Mouse (Mus musculus) embryonic stem cell, embryonic (primary cell): Measurements from ENCODE around the gene Akip1.

Experiments
- CTCF ChIA-PET, 4 experiments: fragments of 300-600 bp in 2 of 4; fragments of 350-600 bp in 2 of 4; sonication (Branson Sonifier 250); formaldehyde crosslinking; loops; one replicate each; lab custom pipeline; 2022; ENCODE audit warnings: inconsistent platforms in 2 of 4; lab: Charles Lee
- POLR2A ChIA-PET, 4 experiments: fragments of 300-600 bp in 2 of 4; fragments of 350-600 bp in 2 of 4; sonication (Branson Sonifier 250); formaldehyde crosslinking; loops; one replicate each; lab custom pipeline; 2022; ENCODE audit warnings: antibody characterized with exemption in 4 of 4, inconsistent platforms in 1 of 4; lab: Charles Lee

Gene Akip1

DNA sequence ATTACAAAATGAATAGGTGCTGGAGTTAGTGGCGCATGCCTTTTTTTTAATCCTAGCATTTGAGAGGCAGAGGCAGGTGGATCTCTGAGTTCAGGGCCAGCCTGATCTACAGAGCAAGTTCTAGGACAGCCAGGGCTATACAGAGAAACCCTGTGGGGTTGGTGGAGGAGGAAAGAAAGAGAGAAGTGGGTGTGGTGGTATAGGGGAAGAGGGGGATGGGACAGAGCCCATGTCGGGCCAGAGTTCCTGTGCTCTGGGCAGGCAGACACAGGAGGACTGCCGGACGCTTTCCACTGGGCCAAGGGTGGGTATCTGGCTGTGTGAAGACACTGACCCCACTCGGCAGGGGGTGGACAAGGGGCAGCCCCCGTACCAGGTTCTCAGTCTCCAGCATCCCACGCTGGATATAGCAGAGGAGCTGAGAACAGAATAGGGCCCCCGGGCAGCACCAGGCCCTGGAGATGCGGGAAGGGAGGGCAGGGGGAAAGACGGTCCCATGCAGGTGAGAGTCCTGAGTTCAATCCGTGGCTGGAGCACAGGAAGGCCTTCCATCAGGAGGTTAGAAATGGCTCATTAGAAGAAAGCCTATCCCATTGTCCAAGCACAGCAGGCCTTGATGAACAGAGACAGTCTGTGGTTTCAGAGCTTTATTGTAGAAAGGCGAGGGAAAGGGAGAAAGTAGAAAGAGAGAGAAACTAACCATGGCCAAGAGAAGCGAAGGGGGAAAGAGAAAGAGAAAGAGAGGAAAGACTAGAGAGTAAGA lies 8.7 kb upstream of the Akip1 start:
- CTCF ChIA-PET = interaction anchor here in 3 of 4 experiments (0.6 to 1.2 kb wide), 3 partner anchors 9 to 15 kb away, joined by 3 to 7 read pairs (median 3); partner anchors contain the start of genes Akip1 (in 1 of the 3) and St5 (in 1 of the 3)
- POLR2A ChIA-PET = interaction anchor here (0.5 to 2.4 kb wide), 28 partner anchors 8 to 470 kb away, joined by 3 to 19 read pairs (median 4); partner anchors contain the start of genes Akip1 (in 3 of the 4), Rpl27a (in 3 of the 4), St5 (in 3 of the 4) and Ipo7 (in 1 of the 4)

DNA sequence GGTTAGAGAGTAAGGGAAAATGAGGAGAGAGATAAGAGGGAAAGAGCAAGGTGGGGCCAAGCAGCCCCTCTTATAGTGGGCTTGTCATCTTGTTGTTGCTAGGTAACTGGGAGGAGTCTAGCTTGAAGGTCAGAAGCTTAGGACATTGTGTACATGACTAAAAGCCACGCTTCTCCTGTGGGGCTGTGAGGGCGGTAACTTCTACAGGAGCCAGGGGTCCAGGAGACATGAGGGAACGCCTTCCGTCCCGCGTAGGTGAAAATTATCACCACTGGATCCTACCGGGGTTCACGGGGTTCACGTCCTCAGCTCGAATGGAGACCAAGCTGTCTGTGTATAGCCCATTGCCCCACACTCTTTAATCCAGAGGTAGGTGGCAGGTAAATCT lies 8.2 kb upstream of the Akip1 start:
- CTCF ChIA-PET = interaction anchor here in 2 of 4 experiments (0.6 to 1.2 kb wide), 3 partner anchors 8 to 272 kb away, joined by 3 read pairs; partner anchors contain the start of genes Akip1 (in 1 of the 2) and St5 (in 1 of the 2)
- POLR2A ChIA-PET = interaction anchor here (0.6 to 2.4 kb wide), 29 partner anchors 8 to 469 kb away, joined by 3 to 19 read pairs (median 4); partner anchors contain the start of genes Akip1 (in 3 of the 4), Rpl27a (in 3 of the 4), St5 (in 3 of the 4) and Dennd5a (in 1 of the 4)

DNA sequence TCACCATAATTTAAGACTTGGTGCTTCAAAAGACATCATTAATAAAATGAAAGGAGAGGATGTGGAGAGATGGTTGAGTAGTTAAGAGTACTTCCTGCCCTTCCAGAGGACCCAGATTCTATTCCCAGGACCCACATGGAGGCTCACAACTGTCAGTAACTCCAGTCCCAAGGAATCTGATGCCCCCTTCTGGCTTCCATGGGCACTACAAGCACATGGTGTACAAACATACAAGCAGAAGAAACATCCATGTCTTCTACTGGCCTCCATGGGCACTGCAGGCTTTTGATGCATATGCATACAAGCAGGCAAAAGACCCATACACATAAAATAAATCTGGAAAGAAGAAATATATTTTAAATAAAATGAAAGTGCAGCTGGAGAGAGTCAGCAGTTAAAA lies 3.3 kb upstream of the Akip1 start:
- ChIA-PET POLR2A (interaction anchor here in 2 of 4 experiments (0.8 to 6.9 kb wide), 10 partner anchors 11 to 183 kb away, joined by 3 to 51 read pairs (median 4); partner anchors contain the start of gene Rpl27a (in 2 of the 2)), CTCF (interaction anchor here in 1 of 4 experiments (1.5 kb wide), 1 partner anchor 207 kb away, joined by 4 read pairs; no protein-coding TSS in a partner anchor)

DNA sequence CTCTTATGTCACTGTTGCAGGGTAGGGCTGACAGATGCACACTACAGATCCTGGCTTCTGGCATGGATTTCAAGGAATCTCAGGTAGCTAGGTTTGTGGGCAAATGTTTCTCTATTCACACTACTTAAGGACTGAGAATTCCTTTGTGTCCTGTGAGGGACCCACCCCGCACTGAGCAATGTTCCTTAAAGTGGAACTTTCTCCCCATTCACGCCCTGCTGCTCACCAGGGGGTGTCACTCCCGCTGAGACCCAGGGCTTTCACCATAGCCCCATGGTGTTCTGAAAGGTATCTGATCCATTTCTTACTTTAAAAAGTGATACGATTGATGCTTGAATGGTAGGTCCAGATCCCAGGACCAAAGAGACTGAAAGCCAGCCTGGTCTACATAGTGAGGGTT lies 769 bp upstream of the Akip1 start:
- CTCF ChIA-PET = interaction anchor here in 1 of 4 experiments (1.2 to 1.6 kb wide), 3 partner anchors 11 to 190 kb away, joined by 3 to 5 read pairs (median 4); no protein-coding TSS in a partner anchor
- POLR2A ChIA-PET = interaction anchor here (0.7 to 6.9 kb wide), 44 partner anchors 8 to 472 kb away, joined by 3 to 84 read pairs (median 6); partner anchors contain the start of genes Rpl27a (in 3 of the 4), Tmem41b (in 2 of the 4), BC051019 (in 1 of the 4) and Ipo7 (in 1 of the 4)

DNA sequence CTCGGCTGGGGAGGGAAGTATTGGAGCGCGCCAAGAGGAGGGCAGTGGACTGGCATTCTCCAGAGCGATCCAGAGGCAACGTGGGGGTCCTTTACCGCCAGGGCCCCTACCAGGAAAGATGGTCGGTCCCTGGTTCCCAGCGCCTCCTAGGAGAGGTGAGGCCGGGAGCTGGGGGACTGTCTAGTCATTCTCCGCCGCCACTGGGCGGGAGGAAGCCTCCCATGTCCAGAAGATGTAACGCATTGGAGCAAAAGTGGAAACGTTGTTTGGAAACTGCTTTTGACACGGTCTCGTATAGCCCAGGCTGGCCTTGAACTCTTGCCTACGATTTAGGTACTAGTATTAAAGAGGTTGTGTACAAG lies 507 bp downstream of the Akip1 start:
- ChIA-PET POLR2A (interaction anchor here (0.5 to 6.9 kb wide), 82 partner anchors 8 to 486 kb away, joined by 3 to 84 read pairs (median 4); partner anchors contain the start of genes Rpl27a (in 3 of the 4), Nrip3 (in 2 of the 4), Tmem41b (in 2 of the 4) and BC051019 (in 1 of the 4)), CTCF (interaction anchor here in 3 of 4 experiments (0.6 to 1.6 kb wide), 10 partner anchors 9 to 435 kb away, joined by 3 to 6 read pairs (median 4); no protein-coding TSS in a partner anchor)

DNA sequence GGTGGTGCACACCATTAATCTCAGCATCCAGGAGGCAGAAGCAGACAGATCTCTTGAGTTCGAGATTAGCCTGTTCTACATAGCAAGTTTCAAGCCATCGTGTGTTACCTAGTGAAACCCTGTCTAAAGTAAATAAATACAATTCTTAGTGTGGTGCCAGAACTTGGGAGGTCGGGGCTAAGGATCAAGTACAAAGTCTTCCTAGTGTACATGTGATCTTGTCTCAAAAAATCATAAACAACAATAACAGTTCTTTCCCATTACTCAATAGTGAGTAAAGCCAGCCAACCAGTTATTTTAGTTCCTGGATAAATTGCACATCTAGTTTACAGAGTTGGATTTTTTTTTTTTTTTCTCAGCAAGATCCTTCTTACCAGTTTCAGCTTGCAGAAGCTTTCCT lies 971 bp downstream of the Akip1 start:
- ChIA-PET POLR2A (interaction anchor here (0.5 to 6.9 kb wide), 38 partner anchors 9 to 1763 kb away, joined by 3 to 84 read pairs (median 6); partner anchors contain the start of genes Rpl27a (in 3 of the 4), Tmem41b (in 2 of the 4), BC051019 (in 1 of the 4) and Nrip3 (in 1 of the 4)), CTCF (interaction anchor here in 2 of 4 experiments (0.7 to 1.6 kb wide), 4 partner anchors 24 to 188 kb away, joined by 3 to 6 read pairs (median 4); no protein-coding TSS in a partner anchor)

DNA sequence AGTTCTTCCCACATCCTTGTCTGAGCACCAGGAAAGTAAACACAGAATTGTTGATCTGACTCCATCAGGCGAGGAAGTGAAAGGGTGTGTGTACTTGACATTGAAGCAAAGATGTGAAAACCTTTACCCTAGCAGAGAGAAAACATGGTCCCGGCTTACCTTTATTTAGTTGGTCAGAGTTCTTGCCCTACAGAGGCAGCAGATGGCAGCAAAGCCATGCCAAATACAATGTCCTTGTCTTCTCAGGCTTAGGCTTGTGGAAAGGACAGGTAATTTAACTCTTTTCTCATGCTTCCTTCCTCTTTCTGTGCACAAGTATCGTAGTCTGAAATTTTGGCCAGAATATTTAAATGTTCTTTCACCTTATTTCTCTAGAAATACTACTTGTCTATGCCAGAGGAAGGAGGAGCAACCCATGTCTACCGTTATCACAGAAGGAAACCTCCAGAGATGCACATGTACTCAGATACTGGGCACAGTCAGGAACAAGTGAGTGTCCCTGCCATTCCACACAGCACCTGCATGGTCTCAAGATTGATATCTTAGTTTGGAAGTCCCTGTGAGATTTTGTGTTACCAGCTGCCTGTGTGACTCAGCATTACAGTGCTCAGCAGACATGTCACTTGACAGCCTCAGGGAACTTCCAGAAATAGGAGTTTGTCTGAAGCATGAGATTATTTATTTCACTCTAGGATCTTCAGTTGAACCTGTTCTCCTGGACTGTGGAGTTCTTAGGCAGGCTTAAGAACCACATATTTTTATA lies 3.7 kb downstream of the Akip1 start:
- ChIA-PET POLR2A (interaction anchor here in 1 of 4 experiments (1.1 to 6.9 kb wide), 5 partner anchors 15 to 189 kb away, joined by 3 to 51 read pairs (median 9); partner anchors contain the start of gene Rpl27a), CTCF (interaction anchor here in 2 of 4 experiments (0.9 to 1.0 kb wide), 2 partner anchors 12 to 186 kb away, joined by 3 read pairs; no protein-coding TSS in a partner anchor)

DNA sequence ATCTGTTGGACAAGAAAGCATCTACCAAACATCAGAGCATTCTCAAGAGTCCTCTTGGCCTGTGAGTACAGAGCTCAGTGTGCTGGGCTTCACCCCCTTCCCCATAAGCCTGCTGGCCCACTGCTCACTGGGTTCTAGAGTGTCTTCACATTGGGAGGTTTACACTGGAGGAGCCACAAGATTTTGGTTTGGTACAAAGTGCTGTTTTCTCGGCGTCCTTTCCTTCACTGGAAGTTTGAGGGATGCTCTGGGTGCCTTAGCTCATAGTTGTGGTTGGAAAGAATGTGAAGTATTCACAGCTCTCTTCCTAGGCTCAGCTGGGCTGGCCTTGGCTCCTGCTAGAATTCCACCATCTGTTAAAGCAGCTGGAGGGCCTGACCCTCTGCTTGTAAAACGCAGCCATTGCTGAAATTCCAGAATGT lies 5.5 kb downstream of the Akip1 start:
- CTCF ChIA-PET = interaction anchor here in 2 of 4 experiments (0.6 to 1.0 kb wide), 2 partner anchors 14 to 184 kb away, joined by 3 read pairs; no protein-coding TSS in a partner anchor
- POLR2A ChIA-PET = interaction anchor here in 3 of 4 experiments (1.0 to 1.8 kb wide), 5 partner anchors 12 to 190 kb away, joined by 3 to 9 read pairs (median 3); partner anchors contain the start of gene Rpl27a (in 2 of the 3)

DNA sequence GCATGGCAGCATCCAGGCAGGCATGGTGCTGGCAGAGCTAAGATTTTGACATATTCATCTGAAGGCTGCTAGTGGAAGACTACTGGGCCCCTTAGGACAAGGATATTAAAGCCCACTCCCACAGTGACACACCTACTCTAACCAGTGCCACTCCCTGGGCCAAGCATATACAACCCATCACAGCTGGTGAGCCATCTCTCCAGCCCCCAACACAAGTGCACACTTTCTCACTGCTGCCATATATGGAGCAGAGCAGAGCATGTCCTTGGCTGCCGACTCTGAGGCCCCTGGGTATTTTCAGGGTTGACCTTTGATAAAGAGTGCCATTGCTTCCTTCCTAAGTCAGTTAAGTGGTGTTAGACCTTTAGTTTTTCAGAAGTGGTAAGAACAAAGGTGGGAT lies 6.6 kb downstream of the Akip1 start:
- ChIA-PET POLR2A (no interaction called here), CTCF (interaction anchor here in 2 of 4 experiments (0.6 to 1.0 kb wide), 3 partner anchors 15 to 571 kb away, joined by 3 to 7 read pairs (median 4); no protein-coding TSS in a partner anchor)

DNA sequence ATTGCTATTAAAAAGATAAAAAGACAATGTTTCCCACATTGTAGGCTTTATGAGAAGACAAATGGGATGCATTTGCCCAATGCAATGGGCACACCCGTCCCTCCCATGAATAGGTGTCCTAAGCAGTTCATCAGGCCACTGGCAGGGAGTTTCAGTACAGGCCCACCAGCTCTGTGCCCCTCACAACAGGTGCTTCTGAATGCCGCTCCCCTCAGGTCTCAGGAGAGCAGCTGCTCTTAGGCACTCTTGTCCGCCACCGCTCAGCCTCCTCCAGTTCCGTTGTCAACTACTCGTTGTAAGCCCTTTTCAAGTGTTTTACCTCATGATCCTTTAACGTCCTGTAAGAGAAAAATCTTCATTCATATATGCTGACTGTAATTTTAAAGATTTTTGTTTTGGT lies 8.7 kb downstream of the Akip1 start:
- ChIA-PET POLR2A (interaction anchor here in 2 of 4 experiments (1.2 to 3.1 kb wide), 4 partner anchors 9 to 193 kb away, joined by 3 to 13 read pairs (median 6); partner anchors contain the start of genes Akip1 (in 1 of the 2), Rpl27a (in 1 of the 2) and St5 (in 1 of the 2)), CTCF (no interaction called here)

DNA sequence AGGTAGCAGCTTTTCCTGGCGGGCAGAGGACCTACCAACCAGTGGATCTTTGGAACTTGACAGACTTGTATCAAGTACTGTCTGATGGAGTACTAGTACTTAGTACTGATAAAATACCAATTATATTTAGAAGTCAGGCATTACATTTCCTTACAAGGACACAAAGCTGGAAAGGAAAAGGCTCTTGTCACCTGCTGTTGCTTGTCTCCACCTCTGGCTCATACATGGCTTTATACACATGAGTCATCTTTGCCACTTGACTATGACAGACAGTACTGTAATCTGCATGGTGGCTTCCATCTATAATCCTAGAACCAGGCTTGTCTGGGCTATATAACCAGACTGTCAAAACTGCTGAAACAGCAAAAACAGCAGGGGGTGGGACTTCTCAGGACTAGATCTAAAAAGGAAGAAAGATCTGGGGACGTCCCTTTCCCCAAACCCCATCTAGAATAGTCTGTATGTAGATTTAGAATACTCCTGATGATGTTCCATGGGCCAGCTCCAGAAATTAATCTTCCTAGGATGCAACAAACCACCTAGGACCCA lies 10.0 kb downstream of the Akip1 start:
- ChIA-PET CTCF (no interaction called here), POLR2A (interaction anchor here in 3 of 4 experiments (0.6 to 3.1 kb wide), 6 partner anchors 10 to 202 kb away, joined by 3 to 13 read pairs (median 4); partner anchors contain the start of genes Akip1 (in 1 of the 3), BC051019 (in 1 of the 3), Rpl27a (in 1 of the 3) and St5 (in 1 of the 3))

DNA sequence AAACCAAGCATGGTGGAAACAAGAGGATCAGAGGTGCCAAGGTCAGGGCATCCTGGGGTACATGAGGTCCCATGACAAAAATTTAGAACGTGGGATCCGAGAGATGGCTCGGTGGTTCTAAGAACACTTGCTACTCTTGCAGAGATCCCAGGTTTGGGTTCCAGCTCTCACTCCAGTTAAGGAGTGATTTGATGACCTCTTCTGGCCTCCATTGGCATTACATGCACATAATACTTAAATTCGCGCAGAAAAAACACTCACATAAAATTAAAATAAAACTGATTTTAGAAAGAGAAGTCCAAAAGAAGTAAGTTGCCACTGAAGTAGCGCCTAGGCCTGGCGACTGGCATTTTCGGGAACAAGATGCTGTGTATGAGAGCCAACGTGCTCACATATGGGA lies 15.8 kb downstream of the Akip1 start:
- ChIA-PET POLR2A (interaction anchor here (0.7 to 1.9 kb wide), 9 partner anchors 15 to 296 kb away, joined by 3 to 12 read pairs (median 4); partner anchors contain the start of genes Akip1 (in 2 of the 4), Rpl27a (in 2 of the 4) and St5 (in 2 of the 4)), CTCF (interaction anchor here (0.6 to 1.5 kb wide), 14 partner anchors 13 to 1046 kb away, joined by 3 to 6 read pairs (median 3); partner anchors contain the start of genes Akip1 (in 1 of the 4), St5 (in 1 of the 4) and Trim66 (in 1 of the 4))

DNA sequence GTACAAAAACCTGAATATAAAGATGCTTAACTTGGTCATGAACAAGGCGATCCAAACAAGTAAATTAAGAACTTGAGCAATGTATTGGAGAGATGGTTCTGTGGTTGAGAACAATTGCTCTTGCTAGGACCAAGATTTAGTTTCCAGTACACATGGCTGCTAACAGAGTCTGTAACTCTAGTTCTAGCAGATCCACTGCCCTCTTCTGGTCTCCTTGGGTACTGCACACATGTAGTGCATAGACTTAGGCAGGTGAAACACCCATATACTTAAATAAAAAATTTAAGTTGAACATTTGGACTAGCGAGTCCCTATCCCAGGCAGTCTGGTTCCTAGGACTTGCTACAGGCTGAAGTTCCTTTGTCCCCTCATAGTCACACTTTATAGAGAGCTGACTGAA lies 19.1 kb downstream of the Akip1 start:
- CTCF ChIA-PET = interaction anchor here in 1 of 4 experiments (1.6 kb wide), 1 partner anchor 170 kb away, joined by 5 read pairs; no protein-coding TSS in a partner anchor
- POLR2A ChIA-PET = interaction anchor here in 1 of 4 experiments (0.8 to 2.0 kb wide), 3 partner anchors 9 to 184 kb away, joined by 3 to 7 read pairs (median 3); partner anchors contain the start of genes Akip1, Ascl3 and St5

DNA sequence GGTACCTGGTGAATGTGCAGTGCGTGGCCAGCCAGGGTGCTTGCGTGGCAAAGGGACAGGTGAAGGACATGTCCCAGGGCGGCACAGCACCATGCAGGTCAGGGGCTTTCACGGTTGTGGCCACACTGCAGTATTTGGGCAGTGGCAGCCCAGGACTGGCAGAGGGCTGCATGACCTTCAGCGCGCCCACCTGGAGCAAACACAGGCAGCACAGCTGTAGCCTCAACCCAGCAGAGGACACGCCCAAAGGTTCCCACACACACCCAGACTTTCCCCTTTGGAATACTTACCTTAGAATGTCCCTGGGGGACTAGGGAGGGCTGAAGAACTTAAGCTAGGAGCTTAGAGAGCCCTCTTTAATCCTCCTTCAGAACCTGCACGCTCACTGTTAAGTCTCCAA lies 19.6 kb downstream of the Akip1 start:
- ChIA-PET POLR2A (interaction anchor here in 2 of 4 experiments (0.8 to 2.0 kb wide), 11 partner anchors 8 to 204 kb away, joined by 3 to 7 read pairs (median 3); partner anchors contain the start of genes Akip1 (in 1 of the 2), Ascl3 (in 1 of the 2), Nrip3 (in 1 of the 2) and Rpl27a (in 1 of the 2)), CTCF (interaction anchor here in 1 of 4 experiments (1.6 kb wide), 1 partner anchor 169 kb away, joined by 5 read pairs; no protein-coding TSS in a partner anchor)

DNA sequence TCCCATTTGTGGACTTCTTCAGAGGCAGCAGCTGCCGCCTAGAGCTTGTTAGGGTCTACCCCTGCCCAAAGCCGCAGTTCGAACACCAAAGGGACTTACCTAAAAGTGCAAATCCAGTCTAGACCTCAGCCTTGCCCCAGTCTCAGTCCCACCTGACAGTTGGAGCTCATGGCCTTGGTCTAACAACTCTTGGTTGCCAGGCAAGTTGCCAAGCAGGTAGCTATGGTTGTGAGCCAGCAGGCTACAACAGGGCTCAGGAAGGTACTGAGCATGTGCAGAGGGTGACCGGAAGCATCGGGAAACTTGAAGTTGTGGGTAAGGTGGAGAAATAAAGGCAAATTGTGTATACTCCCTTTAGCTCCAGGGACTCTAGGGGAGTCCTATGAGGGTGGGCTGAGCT lies 20.2 kb downstream of the Akip1 start, which contains the start of gene BC051019:
Gene BC051019, minus strand, starts transcription at position 154 of the 400 bp plus-strand sequence.
- ChIA-PET POLR2A (interaction anchor here in 3 of 4 experiments (0.6 to 2.0 kb wide), 15 partner anchors 8 to 338 kb away, joined by 3 to 7 read pairs (median 3); partner anchors contain the start of genes Akip1 (in 2 of the 3), Rpl27a (in 2 of the 3), St5 (in 2 of the 3) and Ascl3 (in 1 of the 3)), CTCF (interaction anchor here in 3 of 4 experiments (0.7 to 1.6 kb wide), 3 partner anchors 21 to 169 kb away, joined by 3 to 5 read pairs (median 4); no protein-coding TSS in a partner anchor)
